Mouse (Mus musculus): ENCODE measurements around the gene Nop16.

GRCm38 (mm10) chr13:54616998-54617397, 27.1 kb upstream of the Nop16 start:
- TF ChIP-seq CTCF (IDR thresholded peaks at IDR 0.05; ENCODE audit: low read depth, low read length) (no peak), POLR2A (IDR thresholded peaks at IDR 0.05; ENCODE audit: extremely low read depth, insufficient read depth, low read length) (no peak)
